Mouse (Mus musculus) heart, embryonic 14.5 days (tissue): ENCODE data around the gene Eif3k. TPM values are rescaled to one million over a fixed set of nuclear protein-coding genes. Genes with fewer than 3 reads are reported as not detected.
A peak's percentile ranks its signal among the peaks of the same experiment; 100 is the strongest.

Experiments
- ATAC-seq: fragments of 200-750 bp; cut with Nextera tagmentation; 2 replicates; pipeline ENCODE4 v1.8.0; 2017; ENCODE audit warnings: low read depth, moderate TSS enrichment; ENCODE audit not compliant: insufficient number of reproducible peaks, insufficient read depth, low FRiP score
- H3K27ac ChIP-seq, 2 experiments: fragments of 200-500 bp in 1 of 2; fragments of 300-500 bp in 1 of 2; sonication (generic) in 1 of 2; replicated peaks in 1 of 2; 2 replicates each; pipeline ENCODE4 v1.5.1; 2012 to 2014; ENCODE audit warnings: low read depth in 2 of 2, low read length in 2 of 2, control low read depth in 1 of 2, mild to moderate bottlenecking in 1 of 2, mixed read lengths in 1 of 2; ENCODE audit not compliant: control insufficient read depth in 1 of 2, insufficient read depth in 1 of 2
- H3K27me3 ChIP-seq: fragments of 300-500 bp; sonication (generic); 2 replicates; pipeline ENCODE4 v1.6.1; 2014; ENCODE audit warnings: mild to moderate bottlenecking, low read length, control low read depth; ENCODE audit not compliant: control insufficient read depth, insufficient read depth
- H3K36me3 ChIP-seq: fragments of 300-500 bp; sonication (generic); 2 replicates; pipeline ENCODE4 v1.6.1; 2014; ENCODE audit warnings: mild to moderate bottlenecking, control low read depth, low read length, mixed read lengths; ENCODE audit not compliant: control insufficient read depth, insufficient read depth
- H3K4me1 ChIP-seq, 2 experiments: fragments of 200-500 bp in 1 of 2; fragments of 300-500 bp in 1 of 2; sonication (generic) in 1 of 2; 2 replicates each; pipeline ENCODE4 v1.6.1; 2012 to 2014; ENCODE audit warnings: low read length in 2 of 2, control low read depth in 1 of 2, mixed read lengths in 1 of 2; ENCODE audit not compliant: control insufficient read depth in 2 of 2, insufficient read depth in 2 of 2
- H3K4me2 ChIP-seq: fragments of 300-500 bp; sonication (generic); 2 replicates; pipeline ENCODE4 v1.6.1; 2014; ENCODE audit warnings: mild to moderate bottlenecking, low read length
- H3K4me3 ChIP-seq, 2 experiments: fragments of 200-500 bp in 1 of 2; fragments of 300-500 bp in 1 of 2; sonication (generic) in 1 of 2; 2 replicates each; pipeline ENCODE4 v1.5.1; 2012 to 2014; ENCODE audit warnings: low read length in 2 of 2, mild to moderate bottlenecking in 2 of 2, control low read depth in 1 of 2, low read depth in 1 of 2, moderate library complexity in 1 of 2; ENCODE audit not compliant: control insufficient read depth in 1 of 2, insufficient read depth in 1 of 2
- H3K9ac ChIP-seq: fragments of 300-500 bp; sonication (generic); 2 replicates; pipeline ENCODE4 v1.6.1; 2014; ENCODE audit warnings: mild to moderate bottlenecking, low read length
- H3K9me3 ChIP-seq: fragments of 300-500 bp; sonication (generic); 2 replicates; pipeline ENCODE4 v1.6.1; 2016; ENCODE audit warnings: low read length, control low read depth; ENCODE audit not compliant: control insufficient read depth
- whole genome bisulfite sequencing: fragments of 180-500 bp; shearing (Covaris S2); extraction: QIAGEN DNeasy Blood & Tissue Kit; methylation state at CpG from one replicate; pipeline ENCODE4 v1.1.7; 2014; 5-methylcytosine and 5-hydroxymethylcytosine counted together
- polyA plus RNA-seq: library from polyadenylated mRNA; unstranded; fragments of >200 nt; fragmentation: Nextera tagmentation; extraction: Ambion mirVana; gene quantifications from 2 replicates; pipeline ENCODE4 v1.2.1, GENCODE M21; 2014

Gene Eif3k
- polyA plus RNA-seq, 1 experiment from 2014 or later = 319 TPM

GRCm38 (mm10) chr7:28951764-28952163 lies 29.9 kb downstream of the Eif3k start:
- Histone ChIP-seq H3K9ac (peak overlapping the region; percentile 52; the same call in 1 of the 2 replicates), H3K27me3 (no peaks in the 10 kb centered on the region)
- ATAC-seq = no peak

GRCm38 (mm10) chr7:28950346-28951037 lies 31.2 kb downstream of the Eif3k start:
- Histone ChIP-seq H3K9me3 (no peaks in the 10 kb centered on the region), H3K4me2 (no peak overlapping the region), H3K27ac (peak overlapping the region in 1 of 2 experiments; percentile 91; a peak in 2 of 4 replicates), H3K4me3 (no peak overlapping the region), H3K36me3 (peaks cover 30% of the 10 kb centered on the region), H3K27me3 (no peaks in the 10 kb centered on the region), H3K4me1 (peaks cover 61 to 98% of the 10 kb centered on the region in 2 experiments), H3K9ac (no peak overlapping the region)
- WGBS = 86% methylated on average over 10 of the region's 10 CpGs
- ATAC-seq = no peak

More at GRCm38 (mm10) chr7:28951764-28952163, 29.9 kb downstream of the Eif3k start:
- Histone ChIP-seq H3K9me3 (no peaks in the 10 kb centered on the region), H3K4me2 (peak overlapping the region; percentile 25), H3K27ac (peak overlapping the region; percentile 80 to 91), H3K4me1 (peaks cover 52 to 98% of the 10 kb centered on the region in 2 experiments), H3K36me3 (peaks cover 38% of the 10 kb centered on the region), H3K4me3 (no peak overlapping the region)
- 21% methylated on average over 2 of the region's 2 CpGs for WGBS

DNA sequence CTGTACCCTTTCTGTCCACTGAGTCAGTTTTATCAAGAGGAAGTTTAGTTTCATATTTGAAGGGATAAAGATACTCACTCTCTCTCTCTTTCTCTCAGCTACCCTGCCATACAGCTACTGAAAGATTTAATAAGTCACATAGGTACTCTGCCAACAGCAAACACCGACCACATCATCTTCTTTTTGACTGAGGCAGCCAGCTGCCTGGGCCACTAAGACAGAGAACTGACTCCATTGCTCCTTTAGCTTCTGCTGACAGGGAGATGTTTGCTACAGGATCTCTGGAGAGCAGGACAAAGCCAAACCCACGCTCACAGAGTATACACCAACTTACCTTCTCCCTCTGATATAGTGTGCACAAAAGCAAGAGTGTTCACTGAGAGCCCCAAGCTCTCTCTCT lies 32.4 kb downstream of the Eif3k start:
- ATAC-seq = no peak
- Histone ChIP-seq H3K9ac (peak overlapping the region; percentile 61), H3K4me2 (peak overlapping the region; percentile 18; the same call in 1 of the 2 replicates), H3K4me1 (peaks cover 67 to 99% of the 10 kb centered on the region in 2 experiments), H3K9me3 (no peaks in the 10 kb centered on the region), H3K4me3 (no peak overlapping the region), H3K27ac (peak overlapping the region; percentile 57 to 99), H3K27me3 (no peaks in the 10 kb centered on the region), H3K36me3 (peaks cover 25% of the 10 kb centered on the region)
- whole genome bisulfite sequencing = 55% methylated on average over 2 of the region's 2 CpGs

DNA sequence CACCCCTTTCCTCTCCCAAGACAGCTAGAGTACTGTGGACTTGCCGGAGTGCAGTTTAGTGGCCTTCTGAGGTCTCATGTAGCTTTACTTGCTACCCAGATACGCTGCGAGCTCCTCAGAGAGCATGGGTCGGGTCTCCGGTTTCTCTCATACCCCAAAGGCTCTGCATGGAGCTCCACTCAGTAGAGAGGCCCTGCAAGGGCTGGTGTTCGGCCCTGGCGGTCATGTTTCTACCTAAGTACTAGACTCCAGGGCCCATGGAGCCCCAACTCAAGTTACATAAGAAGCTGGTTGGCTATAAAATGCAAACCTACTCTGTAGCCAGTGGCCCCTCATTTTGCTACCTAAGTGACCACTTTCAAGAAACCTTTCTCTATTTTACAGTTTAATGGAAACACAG lies 32.9 kb downstream of the Eif3k start:
- Histone ChIP-seq H3K36me3 (peaks cover 26% of the 10 kb centered on the region), H3K27me3 (no peaks in the 10 kb centered on the region), H3K4me2 (no peak overlapping the region), H3K9ac (peak overlapping the region; percentile 61), H3K9me3 (no peaks in the 10 kb centered on the region), H3K4me1 (peaks cover 66 to 100% of the 10 kb centered on the region in 2 experiments), H3K27ac (peak overlapping the region; percentile 99 to 100), H3K4me3 (no peak overlapping the region)
- no peak for ATAC-seq
- 72% methylated on average over 7 of the region's 7 CpGs for WGBS

- Histone ChIP-seq H3K9ac (peak overlapping the region; percentile 64), H3K36me3 (peaks cover 33% of the 10 kb centered on the region), H3K9me3 (no peaks in the 10 kb centered on the region), H3K27ac (peak overlapping the region; percentile 99 to 100), H3K4me3 (no peak overlapping the region), H3K4me1 (peaks cover 63 to 98% of the 10 kb centered on the region in 2 experiments), H3K4me2 (peak overlapping the region; percentile 52), H3K27me3 (no peaks in the 10 kb centered on the region)
- WGBS = 8% methylated on average over 1 of the region's 1 CpGs
- peak; percentile 7; the same call in 1 of the 2 replicates for ATAC-seq
Measured at GRCm38 (mm10) chr7:28946271-28946610, 35.4 kb downstream of the Eif3k start.

GRCm38 (mm10) chr7:28945416-28946270 lies 36.0 kb downstream of the Eif3k start:
- Histone ChIP-seq H3K4me1 (peaks cover 66 to 98% of the 10 kb centered on the region in 2 experiments), H3K4me3 (no peak overlapping the region), H3K9ac (peak overlapping the region; percentile 71), H3K9me3 (no peaks in the 10 kb centered on the region), H3K36me3 (peaks cover 28% of the 10 kb centered on the region), H3K27me3 (no peaks in the 10 kb centered on the region), H3K4me2 (peak overlapping the region; percentile 52), H3K27ac (peak overlapping the region; percentile 99 to 100)
- WGBS = 6% methylated on average over 10 of the region's 10 CpGs
- peak; percentile 86 for ATAC-seq

- no peaks in the 10 kb centered on the region for H3K27me3 ChIP-seq
- peaks cover 25% of the 10 kb centered on the region for H3K36me3 ChIP-seq
- H3K4me2 ChIP-seq = peak overlapping the region; percentile 52
- H3K4me1 ChIP-seq = peaks cover 69 to 98% of the 10 kb centered on the region in 2 experiments
- H3K4me3 ChIP-seq = no peak overlapping the region
- H3K9ac ChIP-seq = peak overlapping the region; percentile 71
- H3K27ac ChIP-seq = peak overlapping the region; percentile 99 to 100
- 40% methylated on average over 6 of the region's 6 CpGs for WGBS
- no peaks in the 10 kb centered on the region for H3K9me3 ChIP-seq
- no peak for ATAC-seq
Measured at GRCm38 (mm10) chr7:28944756-28945415, 36.8 kb downstream of the Eif3k start.
